Mouse (Mus musculus): Measurements from ENCODE around the gene Zhx3. TPM values are rescaled to one million over a fixed set of nuclear protein-coding genes. Genes with fewer than 3 reads are reported as not detected.

Zhx3 gene
- total RNA-seq (2023) = 10 to 100 TPM; 11.8 to 13.3 TPM

DNA sequence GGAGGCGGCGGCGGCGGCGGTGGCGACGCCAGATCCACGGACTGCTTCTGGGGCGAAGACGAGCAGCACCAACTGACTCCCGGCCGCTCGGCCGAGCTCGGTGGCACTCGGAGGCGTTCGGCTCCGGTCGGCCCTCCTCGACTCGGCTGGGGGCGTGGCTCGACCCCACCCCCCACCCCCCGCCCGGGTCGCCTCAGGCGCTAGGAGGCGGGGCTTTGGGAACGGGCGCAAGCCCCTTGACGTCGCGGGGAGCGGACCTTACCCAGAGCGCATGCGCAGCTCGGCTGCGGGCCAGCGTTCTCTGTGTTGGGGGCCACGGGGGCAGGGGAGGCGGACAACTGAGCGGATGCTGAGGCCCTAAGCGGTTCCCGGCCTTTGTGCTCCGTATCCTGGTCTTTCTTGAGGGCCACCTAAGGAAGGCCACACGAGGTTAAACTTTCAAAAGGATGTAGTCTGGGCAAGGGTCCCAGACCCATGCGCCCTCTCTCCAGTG lies at the start of gene Zhx3:
Gene Zhx3 (minus strand): TSS at position 109 of the 493 bp plus-strand sequence.

DNA sequence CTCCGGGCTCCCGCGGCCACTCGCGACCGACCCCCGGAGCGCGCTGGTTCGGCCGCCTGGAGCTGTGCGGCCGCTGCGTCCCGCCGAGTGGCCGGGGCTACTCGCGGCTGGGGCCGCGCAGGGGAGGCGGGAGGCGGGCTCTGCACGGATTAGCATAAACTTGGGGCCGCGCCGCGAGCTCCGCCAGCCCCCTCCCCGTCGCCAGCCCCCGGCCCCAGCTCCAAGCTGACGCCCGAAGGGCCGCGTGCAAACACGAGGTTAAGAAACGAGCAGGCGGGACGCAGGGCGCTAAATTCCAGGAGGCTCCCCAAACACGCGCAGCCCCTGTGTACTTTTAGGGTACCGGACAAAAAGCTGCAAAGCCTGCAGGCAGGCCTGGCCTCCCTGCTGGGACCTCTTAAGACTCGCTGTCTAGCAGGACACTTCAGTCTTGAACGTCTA lies 39.5 kb upstream of the Zhx3 start, which contains the start of gene Emilin3:
Gene Emilin3 (minus strand): TSS at position 98 of the 441 bp plus-strand sequence.

DNA sequence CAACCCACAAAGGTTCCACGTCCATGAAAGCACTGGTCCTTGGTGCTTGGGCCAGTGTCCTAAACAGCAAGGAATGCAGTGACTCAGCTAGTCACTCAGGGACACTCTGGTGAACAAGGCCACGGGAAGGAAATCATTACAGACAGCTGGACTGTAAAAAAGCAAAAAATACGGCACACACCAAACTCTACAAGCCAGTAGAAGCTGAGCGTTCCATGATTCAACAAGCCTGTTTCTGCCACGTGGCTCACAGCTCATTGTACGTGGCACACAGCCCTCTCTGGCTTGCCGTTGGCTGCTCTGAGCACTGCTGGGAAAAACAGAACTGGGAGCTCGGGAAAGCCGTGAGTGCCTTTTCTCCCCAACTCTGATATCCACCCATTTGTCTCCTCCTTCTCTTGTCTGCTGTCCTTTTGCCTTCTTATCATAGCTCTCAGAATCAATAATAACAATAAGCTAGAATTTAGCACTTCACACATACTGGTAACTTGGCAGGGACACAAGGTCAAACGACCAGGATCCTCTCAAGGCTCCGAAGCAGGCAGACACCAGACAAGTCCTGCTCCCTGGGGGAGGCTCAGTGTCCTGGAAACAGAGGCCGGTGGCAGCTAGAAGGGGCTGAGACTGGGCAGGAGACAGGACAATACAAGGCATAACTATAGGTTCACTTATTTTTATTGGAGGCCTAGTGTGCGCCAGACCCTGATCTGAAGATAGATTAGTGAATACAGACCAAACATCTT lies 7.8 kb upstream of the Zhx3 start, which contains the start of gene Lpin3:
Gene Lpin3 (plus strand): TSS at position 218 of the 743 bp plus-strand sequence.

DNA sequence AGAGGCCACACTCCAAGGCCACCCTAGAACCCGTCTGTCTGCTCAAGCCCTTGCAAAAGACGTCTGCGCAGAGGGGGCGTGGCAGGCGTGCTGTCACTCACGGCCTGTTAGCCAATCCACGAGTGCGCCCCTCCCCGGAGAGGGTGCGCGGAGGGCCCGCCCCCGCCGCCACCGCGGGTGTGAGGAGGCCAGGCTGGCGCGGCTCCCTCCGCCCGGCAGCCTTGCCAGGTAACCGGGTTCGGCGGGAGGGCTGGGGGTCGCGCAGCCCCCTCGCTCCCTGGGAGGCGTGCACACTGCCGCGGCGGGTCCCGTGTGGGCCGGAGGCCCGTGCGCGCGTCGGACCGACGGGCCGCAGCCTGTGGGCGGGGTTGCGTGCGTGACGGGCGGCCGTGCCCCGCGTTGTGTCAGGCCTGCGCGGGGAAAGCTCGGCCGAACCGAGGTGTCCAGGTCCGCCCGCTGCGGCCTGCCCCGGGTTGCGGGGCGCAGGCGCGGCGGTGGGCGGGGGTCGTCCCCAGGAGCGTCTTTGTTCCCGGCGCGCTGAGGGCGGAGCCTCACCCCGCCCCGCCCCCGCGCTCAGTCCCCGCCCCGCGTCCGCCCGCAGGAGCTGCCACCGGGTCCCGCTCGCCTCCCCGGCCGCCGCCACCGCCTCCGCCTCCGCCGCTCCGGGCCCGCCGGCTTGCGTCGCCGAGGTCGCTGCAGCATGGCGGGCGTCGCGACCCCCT lies 141.5 kb downstream of the Zhx3 start, which contains the start of gene Plcg1:
Gene Plcg1 (plus strand): TSS at position 184 of the 722 bp plus-strand sequence.

Other genes starting within 250 kb of the Zhx3 start
- 100 to 1,000 TPM; 123 to 128 TPM for gene Top1, start 227.1 kb downstream of the Zhx3 start, total RNA-seq (2023)
- 100 to 1,000 TPM; 353 to 385 TPM for gene Plcg1, start 141.7 kb downstream of the Zhx3 start, total RNA-seq (2023)
- gene Lpin3, start 7.7 kb upstream of the Zhx3 start, total RNA-seq (2023) = under 1 TPM in 1 of 2 experiments, not detected in 1; 0.30 TPM
- under 1 TPM in 1 of 2 experiments, not detected in 1; 0.15 TPM for gene Emilin3, start 39.3 kb upstream of the Zhx3 start, total RNA-seq (2023)
- gene Chd6, start 236.1 kb upstream of the Zhx3 start, total RNA-seq (2023) = 100 to 1,000 TPM in 1 of 2 experiments, 10 to 100 TPM in 1; 83.1 to 119 TPM